In the genomic region with DNA sequence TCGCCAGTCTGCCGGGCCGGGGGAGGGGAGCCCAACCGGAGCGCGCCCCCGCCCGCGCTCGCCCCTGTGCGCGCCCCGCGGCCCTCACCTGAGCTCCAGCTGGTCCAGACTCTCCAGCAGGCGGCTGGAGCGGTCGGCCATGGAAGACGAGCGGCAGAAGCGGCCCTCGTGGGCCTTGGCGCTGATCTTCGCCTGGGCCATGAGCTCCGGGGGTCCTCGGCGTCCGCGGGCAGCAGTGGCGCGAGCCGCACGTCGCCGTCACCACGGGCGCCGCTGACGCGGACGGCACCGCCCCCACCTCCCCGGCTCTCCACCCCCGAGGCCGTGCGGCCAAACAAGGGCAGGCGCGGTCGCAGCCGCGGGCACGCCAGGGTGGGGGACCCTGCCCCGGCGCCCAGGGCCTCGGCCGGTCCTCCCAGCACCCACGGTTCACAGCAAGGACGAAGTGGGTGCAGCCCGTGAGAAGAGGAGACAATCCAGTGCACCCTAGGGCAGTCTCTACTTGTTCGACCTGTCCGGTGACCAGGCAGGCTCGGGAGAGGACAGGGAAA, we compare ENCODE assay signal across 8 mouse cellular contexts. TPM values are rescaled to one million over a fixed set of nuclear protein-coding genes. Genes with fewer than 3 reads are reported as not detected.
A peak's percentile ranks its signal among the peaks of the same experiment; 100 is the strongest.
DNase-seq lines count a peak whose midpoint lies in the region; ATAC-seq and TF ChIP-seq lines count a peak whose summit lies in the region.

A gene (minus strand): TSS at position 305 of the 551 bp plus-strand sequence.

- TF ChIP-seq EP300 in heart, adult 2 months (IDR thresholded peaks at IDR 0.05; ENCODE audit: insufficient read depth, low read depth, low read length), result no peak

- no peaks in the 10 kb centered on the region for H3K4me1 ChIP-seq in embryonic facial prominence, embryonic 11.5 days (ENCODE audit: control insufficient read depth, insufficient read depth, low read length)
- peaks cover 3% of the 10 kb centered on the region for H3K4me1 ChIP-seq in heart, adult 2 months (ENCODE audit: control insufficient read depth, insufficient read depth, low read length)
- peaks cover 24% of the 10 kb centered on the region; the same call in 1 of the 2 replicates for H3K4me1 ChIP-seq in kidney, adult 2 months (ENCODE audit: control insufficient read depth, insufficient read depth, low read length)
- peaks cover 56% of the 10 kb centered on the region for H3K4me1 ChIP-seq in liver, embryonic 12.5 days
- 0 out of 2 replicates have a peak, but pooled peaks cover 2% of the 10 kb centered on the region for H3K4me1 ChIP-seq in stomach, embryonic 15.5 days

- 1% methylated on average over 46 of the region's 61 CpGs for WGBS in embryonic facial prominence, embryonic 11.5 days
- WGBS in heart, adult 2 months, result under 1% methylated on average over 61 of the region's 61 CpGs
- under 1% methylated on average over 61 of the region's 61 CpGs for WGBS in kidney, adult 2 months
- under 1% methylated on average over 61 of the region's 61 CpGs for WGBS in liver, embryonic 12.5 days (ENCODE audit: insufficient replicate concordance)
- WGBS in stomach, embryonic 15.5 days, result under 1% methylated on average over 61 of the region's 61 CpGs

- peak within 1 kb of the TSS; percentile 94 for H3K4me2 ChIP-seq in embryonic facial prominence, embryonic 11.5 days (ENCODE audit: low read depth, low read length)
- H3K4me2 ChIP-seq in liver, embryonic 12.5 days, result peak within 1 kb of the TSS; percentile 95
- H3K4me2 ChIP-seq in stomach, embryonic 15.5 days, result peak within 1 kb of the TSS; percentile 92

- peak within 1 kb of the TSS; percentile 83 for H3K9ac ChIP-seq in embryonic facial prominence, embryonic 11.5 days (replicated peaks; ENCODE audit: low read length)
- peak within 1 kb of the TSS; percentile 78 for H3K9ac ChIP-seq in heart, adult 2 months (ENCODE audit: low read depth, low read length)
- peak within 1 kb of the TSS; percentile 92 for H3K9ac ChIP-seq in liver, embryonic 12.5 days
- H3K9ac ChIP-seq in stomach, embryonic 15.5 days, result peak within 1 kb of the TSS; percentile 88

- H3K27me3 ChIP-seq in embryonic facial prominence, embryonic 11.5 days (ENCODE audit: control insufficient read depth, insufficient read depth, low read length), result no peaks in the 10 kb centered on the region
- no peaks in the 10 kb centered on the region for H3K27me3 ChIP-seq in heart, adult 2 months (ENCODE audit: control insufficient read depth, insufficient read depth, low read length)
- no peaks in the 10 kb centered on the region for H3K27me3 ChIP-seq in kidney, adult 2 months (replicated peaks; ENCODE audit: control insufficient read depth, insufficient read depth, low read length)
- H3K27me3 ChIP-seq in liver, embryonic 12.5 days (replicated peaks), result no peaks in the 10 kb centered on the region
- H3K27me3 ChIP-seq in stomach, embryonic 15.5 days (replicated peaks), result no peaks in the 10 kb centered on the region

- TF ChIP-seq CTCF in heart, adult 2 months (IDR thresholded peaks at IDR 0.05), result peak; percentile 39
- TF ChIP-seq CTCF in kidney, adult 2 months (conservative IDR thresholded peaks at IDR 0.05; ENCODE audit: insufficient read depth, insufficient read length, low read depth, low read length), result no peak

- peak; percentile 44; the same call in 1 of the 2 replicates for TF ChIP-seq POLR2A in heart, adult 2 months (IDR thresholded peaks at IDR 0.05; ENCODE audit: insufficient read depth, low read depth, low read length)
- no peak for TF ChIP-seq POLR2A in kidney, adult 2 months (IDR thresholded peaks at IDR 0.05; ENCODE audit: low read depth, low read length)

- DNase-seq in 3134 (ENCODE audit: extremely low read depth, insufficient read length, low spot score), result peak; percentile 87
- peak; percentile 85 for DNase-seq in adrenal gland, postnatal 10 days
- DNase-seq in embryonic facial prominence, embryonic 11.5 days (ENCODE audit: low spot score), result peak; percentile 61
- peak; percentile 82 to 83 for DNase-seq in heart, adult 2 months
- DNase-seq in kidney, adult 2 months, result peak; percentile 62
- peak; percentile 28 to 29 for DNase-seq in natural killer cell, adult 2 months (ENCODE audit: low spot score in 2 of 2)

- peak; percentile 82 for ATAC-seq in embryonic facial prominence, embryonic 11.5 days (replicated peaks; ENCODE audit: insufficient number of reproducible peaks, low FRiP score, low TSS enrichment, low read depth)
- ATAC-seq in liver, embryonic 12.5 days, result peak; percentile 79
- peak; percentile 79 for ATAC-seq in stomach, embryonic 15.5 days (ENCODE audit: insufficient read depth, low FRiP score, low read depth)

- no peaks in the 10 kb centered on the region for H3K36me3 ChIP-seq in embryonic facial prominence, embryonic 11.5 days (replicated peaks; ENCODE audit: control insufficient read depth, insufficient read depth, low read depth, low read length)
- no peaks in the 10 kb centered on the region for H3K36me3 ChIP-seq in heart, adult 2 months (ENCODE audit: control insufficient read depth, insufficient read depth, low read length)
- no peaks in the 10 kb centered on the region for H3K36me3 ChIP-seq in kidney, adult 2 months (ENCODE audit: control insufficient read depth, insufficient read depth, low read length)
- peaks cover 45% of the 10 kb centered on the region for H3K36me3 ChIP-seq in liver, embryonic 12.5 days
- no peaks in the 10 kb centered on the region; the same call in 1 of the 2 replicates for H3K36me3 ChIP-seq in stomach, embryonic 15.5 days

- no peak within 1 kb of the TSS for H3K27ac ChIP-seq in embryonic facial prominence, embryonic 11.5 days (replicated peaks; ENCODE audit: low read depth, low read length)
- peak within 1 kb of the TSS; percentile 93 for H3K27ac ChIP-seq in heart, adult 2 months
- H3K27ac ChIP-seq in kidney, adult 2 months (ENCODE audit: insufficient read depth, low read depth, low read length), result peak within 1 kb of the TSS; percentile 57
- H3K27ac ChIP-seq in liver, embryonic 12.5 days, result peak within 1 kb of the TSS; percentile 90
- peak within 1 kb of the TSS; percentile 77 for H3K27ac ChIP-seq in stomach, embryonic 15.5 days

- intact Hi-C loops in heart, adult 2 months (cut with DNase I), result loop anchor here (10.0 kb wide), 1 partner anchor 207 kb away; no protein-coding TSS in a partner anchor

- no peaks in the 10 kb centered on the region for H3K79me2 ChIP-seq in heart, adult 2 months (replicated peaks; ENCODE audit: control insufficient read depth, insufficient read depth, low read length)

- peak within 1 kb of the TSS; percentile 54 for H3K4me3 ChIP-seq in embryonic facial prominence, embryonic 11.5 days (ENCODE audit: low read depth, low read length)
- H3K4me3 ChIP-seq in heart, adult 2 months, result peak within 1 kb of the TSS; percentile 89
- peak within 1 kb of the TSS; percentile 76 for H3K4me3 ChIP-seq in kidney, adult 2 months (ENCODE audit: insufficient read depth, low read depth, low read length)
- H3K4me3 ChIP-seq in liver, embryonic 12.5 days, result peak within 1 kb of the TSS; percentile 86
- H3K4me3 ChIP-seq in stomach, embryonic 15.5 days (replicated peaks), result peak within 1 kb of the TSS; percentile 76

- no peaks in the 10 kb centered on the region for H3K9me3 ChIP-seq in embryonic facial prominence, embryonic 11.5 days (replicated peaks; ENCODE audit: control insufficient read depth, low read length)
- H3K9me3 ChIP-seq in liver, embryonic 12.5 days (replicated peaks), result no peaks in the 10 kb centered on the region
- no peaks in the 10 kb centered on the region for H3K9me3 ChIP-seq in stomach, embryonic 15.5 days

RNA-seq across cellular contexts. Expression of the gene that starts here (rescaled TPM):
- total RNA-seq in adrenal gland, postnatal 10 days (2021), result 10 to 100 TPM; 15.7 to 19.8 TPM
- polyA plus RNA-seq in embryonic facial prominence, embryonic 11.5 days (2014; fragmentation: Nextera tagmentation; extraction: Ambion mirVana), result 46.7 and 49.6 TPM in 2 replicates
- total RNA-seq in heart, adult 2 months (2021), result 10 to 100 TPM; 30.7 to 35.3 TPM
- 49.1 and 54.5 TPM in 2 replicates for polyA plus RNA-seq in heart, adult 2 months (2012; rRNA removed)
- polyA plus RNA-seq in kidney, adult 2 months (2012; rRNA removed), result 18.0 and 22.0 TPM in 2 replicates
- 75.9 and 87.7 TPM in 2 replicates for polyA plus RNA-seq in liver, embryonic 12.5 days (2016; fragmentation: Nextera tagmentation; extraction: Ambion mirVana)
- 64.5 and 71.5 TPM in 2 replicates for polyA plus RNA-seq in stomach, embryonic 15.5 days (2015; fragmentation: Nextera tagmentation; extraction: Ambion mirVana)

Comparison
In these comparisons a context has a peak if more than half of its experiments do, and no peak if none do; other contexts are left out.
1. DNase-seq: peak in every context shown above with its lines; median percentile 87 in 3134; 85 in adrenal gland, postnatal 10 days; 82 in heart, adult 2 months; 62 in kidney, adult 2 months; 61 in embryonic facial prominence, embryonic 11.5 days; 28 in natural killer cell, adult 2 months.